Mouse (Mus musculus): Measurements from ENCODE around the gene Cutal. TPM values are rescaled to one million over a fixed set of nuclear protein-coding genes. Genes with fewer than 3 reads are reported as not detected.
"Not testable (repeated sequence)": the region's sequence is repeated elsewhere in the genome, so short reads cannot be mapped to it uniquely, and the experiment has no call there.

The Cutal gene
- under 1 TPM; 0.57 to 0.98 TPM for total RNA-seq (2021)

DNA sequence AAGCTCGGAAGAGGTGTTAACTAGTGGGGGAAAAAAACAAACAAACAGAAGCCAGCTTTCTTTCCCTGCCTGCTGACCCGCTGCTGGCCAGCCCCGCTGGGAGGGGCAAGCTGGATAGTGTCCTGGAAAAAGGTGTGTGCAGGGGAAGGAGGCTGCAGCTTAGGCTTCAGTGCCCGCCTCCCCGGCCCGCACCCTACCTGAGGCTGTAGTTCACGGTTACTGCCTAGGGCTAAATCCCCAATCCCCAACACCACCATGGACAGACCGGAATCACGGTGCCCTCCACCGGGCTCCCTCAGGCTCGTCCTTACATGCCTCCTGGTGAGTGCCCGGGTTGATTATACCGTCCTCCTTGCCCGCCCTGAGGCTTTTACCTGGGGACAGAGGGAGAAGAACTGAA, at the start of gene Cutal:
TSS of gene Cutal (plus strand) at position 126 of the 400 bp plus-strand sequence.
- no peak for DNase-seq (ENCODE audit: low spot score)
- intact Hi-C loops (cut with DNase I), result no loop called here

DNA sequence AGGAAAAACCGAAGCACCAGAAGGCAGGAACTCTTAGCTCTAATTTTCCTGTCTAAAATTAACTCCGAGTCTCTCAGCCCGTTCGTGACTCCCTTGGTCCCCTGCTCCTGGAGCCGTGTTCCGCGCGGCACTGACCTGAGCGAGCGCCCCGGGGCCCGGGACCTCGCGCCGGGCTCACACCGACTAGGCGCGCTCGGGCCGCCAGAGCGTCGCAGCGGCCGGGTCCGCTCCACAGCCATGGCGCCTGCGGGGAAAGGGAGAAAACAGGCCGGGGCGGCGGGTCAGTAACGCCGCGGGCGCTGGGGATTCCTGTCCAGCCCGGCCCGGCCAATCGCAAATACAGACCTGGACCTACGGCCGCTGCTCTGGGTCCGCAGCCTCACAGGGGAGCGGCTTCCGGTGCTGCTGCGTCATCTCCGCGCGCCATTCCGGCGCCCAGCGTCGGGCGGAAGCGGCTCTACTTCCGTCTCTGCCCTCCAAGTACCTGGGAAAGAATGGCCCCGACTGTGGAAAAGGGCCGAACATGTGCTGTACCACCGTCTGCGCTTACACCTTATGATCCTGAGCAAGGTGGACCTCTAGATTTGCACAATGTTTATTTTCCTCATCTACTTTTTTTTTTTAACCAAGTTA, 48.3 kb upstream of the Cutal start, which contains the start of gene Fbxw2:
TSS of gene Fbxw2 (minus strand) at position 485 of the 633 bp plus-strand sequence.
- intact Hi-C loops (cut with DNase I), result loop anchor here (1.0 to 10.0 kb wide), 2 partner anchors 45 to 279 kb away; partner anchors contain the start of genes AI182371 and Cntrl
- peak; percentile 85 for DNase-seq (ENCODE audit: low spot score)

DNA sequence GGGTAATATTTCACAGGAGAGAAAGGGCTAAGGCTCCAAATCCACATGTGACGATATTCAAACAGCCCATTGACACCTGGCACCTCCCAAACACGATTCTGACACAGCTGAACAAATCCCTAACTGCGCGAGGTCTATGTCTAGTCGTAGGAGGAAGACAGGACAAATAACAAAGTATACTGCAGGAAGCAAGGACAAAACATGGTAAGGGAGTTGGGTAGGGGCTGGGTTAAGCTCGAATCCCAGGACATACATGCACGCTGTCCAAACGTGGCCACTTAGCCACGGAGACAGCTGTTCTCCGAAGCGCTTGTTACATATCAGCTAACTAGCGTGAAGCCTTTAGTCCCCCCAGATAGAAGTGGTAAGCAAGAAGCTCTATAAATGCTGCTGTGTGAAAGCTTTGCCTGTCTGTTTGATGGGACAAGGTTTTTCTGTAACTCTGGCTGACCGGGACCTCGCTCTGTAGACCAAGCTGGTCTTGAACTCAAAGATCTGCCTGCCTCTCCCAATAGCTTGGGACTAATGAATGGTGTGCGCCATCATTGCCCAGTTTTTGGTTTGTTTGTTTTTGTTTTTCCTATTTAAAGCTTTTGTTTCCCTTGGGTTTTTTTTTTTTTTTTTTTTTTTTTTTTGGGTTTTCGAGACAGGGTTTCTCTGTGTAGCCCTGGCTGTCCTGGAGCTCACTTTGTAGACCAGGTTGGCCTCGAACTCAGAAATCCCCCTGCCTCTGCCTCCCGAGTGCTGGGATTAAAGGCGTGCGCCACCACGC, 47.5 kb upstream of the Cutal start:
- DNase-seq (ENCODE audit: low spot score), result no peak
- intact Hi-C loops (cut with DNase I), result loop anchor here (1.0 to 10.0 kb wide), 2 partner anchors 45 to 278 kb away; partner anchors contain the start of genes AI182371 and Cntrl

DNA sequence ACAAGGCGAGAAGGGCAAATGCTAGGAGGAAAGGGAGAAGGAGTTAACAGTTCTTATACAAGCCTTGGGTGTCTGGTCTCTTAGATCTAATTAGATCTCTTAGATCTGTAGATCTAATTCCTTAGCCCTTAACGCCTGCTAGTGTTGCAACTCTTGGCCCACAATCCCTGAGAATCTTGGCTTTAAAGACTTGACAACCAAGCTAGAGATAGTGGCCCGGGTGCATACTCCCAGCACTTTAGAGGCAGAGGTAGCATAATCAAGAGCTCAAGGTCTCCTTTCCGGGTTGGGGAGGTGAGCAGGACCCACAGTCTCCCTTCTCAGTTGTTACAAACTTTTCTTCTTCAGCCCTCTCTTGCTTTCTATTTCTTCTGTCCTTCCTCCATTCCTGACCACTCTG, 46.6 kb upstream of the Cutal start:
- intact Hi-C loops (cut with DNase I), result loop anchor here (10.0 kb wide), 1 partner anchor 277 kb away; the partner anchor contains the start of genes AI182371 and Cntrl
- no peak for DNase-seq (ENCODE audit: low spot score)

DNA sequence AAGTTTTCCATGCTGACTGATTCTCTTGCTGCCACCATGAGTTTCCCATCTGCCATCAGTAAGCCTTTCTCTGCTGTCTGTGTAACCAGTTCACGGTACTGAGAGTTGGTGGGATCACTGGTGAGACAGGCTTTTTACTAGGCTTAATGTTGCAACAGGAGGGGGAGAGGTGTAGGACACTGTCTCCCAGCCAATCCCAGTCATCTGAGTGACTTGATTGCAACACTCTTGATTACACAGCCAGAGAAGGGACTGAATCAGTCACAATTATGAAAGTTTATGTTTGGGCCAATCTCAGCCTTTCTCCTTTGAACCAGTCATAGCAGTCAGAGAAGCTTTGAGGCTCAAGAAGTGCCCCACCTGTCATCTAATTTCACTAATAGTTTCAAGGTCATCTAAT, 46.2 kb upstream of the Cutal start:
- no peak for DNase-seq (ENCODE audit: low spot score)
- intact Hi-C loops (cut with DNase I), result loop anchor here (10.0 kb wide), 1 partner anchor 277 kb away; the partner anchor contains the start of genes AI182371 and Cntrl

DNA sequence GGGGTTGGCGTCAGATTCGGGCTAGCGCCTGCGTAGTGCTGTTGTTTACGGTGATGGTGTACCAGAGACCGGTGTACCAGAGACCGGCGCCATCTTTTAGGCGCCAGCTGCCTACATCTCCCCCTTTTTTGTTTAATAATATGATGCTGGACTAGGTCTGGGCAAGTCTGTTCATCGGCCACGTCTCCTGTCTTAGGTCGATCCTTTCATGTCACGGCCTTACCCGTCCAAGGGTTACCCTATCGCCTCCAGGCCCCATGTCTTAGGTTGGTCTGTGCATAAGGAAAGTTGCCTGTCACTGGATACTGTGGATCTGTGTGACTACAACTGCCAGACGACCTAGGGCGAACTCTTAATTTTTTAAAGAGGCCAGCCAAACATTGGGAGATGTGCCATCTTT, 44.1 kb upstream of the Cutal start:
- DNase-seq (ENCODE audit: low spot score); intact Hi-C loops (cut with DNase I): not testable (repeated sequence)

DNA sequence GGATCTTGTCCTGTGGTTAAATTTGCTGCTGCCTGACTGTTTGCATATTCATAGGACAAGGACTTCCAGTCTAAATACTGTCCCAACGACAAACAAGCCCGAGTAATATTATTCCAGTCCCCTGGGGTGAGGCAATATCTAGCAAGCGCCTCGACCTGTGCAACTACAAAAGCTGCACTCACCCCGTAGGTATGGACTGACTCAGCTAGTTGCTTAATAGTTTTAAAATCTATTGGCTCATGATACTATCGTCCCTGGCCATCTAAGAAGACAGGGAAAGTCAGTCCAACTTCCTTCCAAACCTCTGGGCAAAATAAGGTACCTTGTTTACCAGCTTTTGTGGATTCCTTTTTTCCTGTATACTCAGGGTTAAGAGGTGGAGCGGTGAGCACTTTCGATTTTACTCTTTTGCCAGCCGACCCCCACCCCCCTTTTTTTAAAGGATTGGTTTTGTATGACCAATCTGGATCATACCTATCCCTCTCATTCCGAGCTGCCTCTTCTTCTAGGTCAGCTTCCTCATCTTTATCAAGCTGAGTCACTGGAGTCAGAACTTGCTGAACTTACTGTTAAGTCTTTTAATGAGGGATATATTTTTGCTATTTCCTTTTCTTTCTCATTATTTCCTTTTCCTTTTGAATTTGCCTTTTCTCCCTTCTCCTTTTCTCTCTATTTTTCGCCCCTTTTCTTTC, 41.3 kb upstream of the Cutal start, which contains the start of gene Gm34653:
TSS of gene Gm34653 (plus strand) at position 242 of the 692 bp plus-strand sequence.
- intact Hi-C loops (cut with DNase I); DNase-seq (ENCODE audit: low spot score): not testable (repeated sequence)

DNA sequence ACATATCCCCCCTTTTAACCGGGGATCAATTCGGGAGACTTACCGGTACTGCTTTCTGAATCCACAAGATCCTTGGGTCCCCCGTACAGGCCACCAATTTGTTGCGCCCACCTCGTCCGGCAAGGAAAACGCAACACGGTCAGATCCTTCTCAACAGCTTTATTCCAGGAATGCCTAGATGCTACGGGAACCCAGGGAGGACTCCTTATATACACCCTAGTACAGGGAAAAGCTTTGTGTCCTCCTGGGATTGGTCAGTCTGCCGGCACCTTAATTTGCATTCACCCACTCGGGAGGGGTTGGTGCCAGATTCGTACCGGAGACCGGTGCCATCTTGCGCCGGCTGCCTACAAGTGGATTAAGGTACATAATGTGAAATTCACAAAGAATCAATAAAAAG, 40.6 kb upstream of the Cutal start:
- intact Hi-C loops (cut with DNase I), result no loop called here
- no peak for DNase-seq (ENCODE audit: low spot score)

DNA sequence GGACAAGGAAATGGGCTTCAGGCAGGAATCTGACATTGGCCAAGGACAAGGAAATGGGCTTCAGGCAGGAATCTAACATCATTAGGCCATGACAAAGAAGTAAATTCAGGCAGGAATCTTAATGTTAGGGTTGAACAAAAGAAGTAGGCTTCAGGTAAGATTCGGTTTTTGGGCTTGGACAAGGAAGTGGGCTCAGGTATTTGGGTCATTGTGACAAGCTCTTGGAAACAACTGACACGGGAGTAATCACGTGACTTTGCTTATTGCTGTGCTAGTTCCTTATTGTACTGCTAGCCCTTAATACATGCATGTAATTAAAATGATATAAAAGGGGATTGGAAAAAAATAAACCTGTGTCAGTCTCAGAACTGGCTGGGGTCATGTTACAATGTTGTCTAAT, 38.5 kb upstream of the Cutal start:
- DNase-seq (ENCODE audit: low spot score), result no peak

DNA sequence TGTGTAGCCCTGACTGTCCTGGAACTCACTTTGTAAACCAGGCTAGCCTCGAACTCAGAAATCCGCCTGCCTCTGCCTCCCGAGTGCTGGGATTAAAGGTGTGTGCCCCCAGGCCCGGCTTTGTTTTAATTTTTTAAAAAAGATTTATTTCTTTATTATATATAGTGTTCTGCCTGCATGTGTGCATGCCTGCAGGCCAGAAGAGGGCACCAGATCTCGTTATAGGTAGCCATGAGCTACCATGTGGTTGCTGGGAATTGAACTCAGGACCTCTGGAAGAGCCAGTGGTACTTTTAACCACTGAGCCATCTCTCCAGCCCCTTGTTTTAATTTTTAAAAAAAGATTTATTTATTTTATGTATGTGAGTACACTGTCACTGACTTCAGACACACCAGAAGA, 34.1 kb upstream of the Cutal start:
- DNase-seq (ENCODE audit: low spot score); intact Hi-C loops (cut with DNase I): not testable (repeated sequence)

More for the DNA sequence above, 38.5 kb upstream of the Cutal start:
- intact Hi-C loops (cut with DNase I), result no loop called here

DNA sequence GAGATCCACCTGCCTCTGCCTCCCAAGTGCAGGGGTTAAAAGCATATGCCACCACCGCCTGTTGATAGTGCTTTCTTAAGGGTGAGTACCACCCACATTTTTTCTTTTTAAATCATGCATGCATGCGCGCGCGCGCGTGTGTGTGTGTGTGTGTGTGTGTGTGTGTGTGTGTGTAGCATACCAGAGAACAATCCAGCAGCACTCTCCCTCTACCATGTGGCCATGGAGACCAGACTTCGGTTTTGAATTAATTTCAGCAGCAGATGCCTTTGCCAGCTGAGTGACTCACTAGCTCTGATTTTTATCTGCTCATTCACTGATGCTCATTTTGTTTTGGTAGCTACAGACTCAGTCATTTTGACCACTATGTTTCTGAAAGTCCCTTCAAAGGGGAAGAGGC, 32.5 kb upstream of the Cutal start:
- intact Hi-C loops (cut with DNase I), result no loop called here
- no peak for DNase-seq (ENCODE audit: low spot score)

DNA sequence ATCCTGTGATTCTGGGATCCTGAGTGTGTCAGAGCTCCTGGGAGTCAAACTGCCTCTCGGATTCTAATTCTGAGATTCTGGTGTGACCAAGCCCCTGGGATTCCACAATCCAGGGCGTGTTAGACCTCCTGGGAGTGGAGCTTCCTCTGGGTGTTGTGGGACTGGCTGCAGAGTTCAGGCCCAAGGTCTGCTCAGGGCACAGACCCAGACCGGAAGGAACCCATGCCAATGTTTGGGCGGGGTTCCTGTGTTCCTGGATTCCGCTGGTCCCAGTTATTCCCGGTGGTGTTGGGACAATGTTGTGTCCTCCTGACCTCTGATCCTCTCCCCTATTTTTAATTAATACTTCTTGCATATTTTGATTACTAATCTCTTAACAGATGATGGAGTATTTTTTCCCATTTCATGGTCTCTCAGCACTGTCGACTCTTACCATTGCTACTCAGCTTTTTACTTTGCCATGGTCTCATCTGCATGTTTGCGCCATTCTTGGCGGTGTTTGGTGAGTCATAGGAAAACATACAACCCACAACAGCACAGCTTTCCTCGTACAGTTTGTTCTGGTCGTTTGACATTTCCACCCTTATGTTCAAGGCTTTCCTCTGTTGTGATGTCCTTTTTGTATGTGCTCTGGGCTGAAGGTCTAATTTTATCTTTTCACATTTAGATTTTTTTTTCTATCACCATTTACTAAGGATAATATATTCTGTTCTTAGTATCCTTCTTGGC, 30.8 kb upstream of the Cutal start:
- intact Hi-C loops (cut with DNase I), result no loop called here
- peak; percentile 64 for DNase-seq (ENCODE audit: low spot score)

DNA sequence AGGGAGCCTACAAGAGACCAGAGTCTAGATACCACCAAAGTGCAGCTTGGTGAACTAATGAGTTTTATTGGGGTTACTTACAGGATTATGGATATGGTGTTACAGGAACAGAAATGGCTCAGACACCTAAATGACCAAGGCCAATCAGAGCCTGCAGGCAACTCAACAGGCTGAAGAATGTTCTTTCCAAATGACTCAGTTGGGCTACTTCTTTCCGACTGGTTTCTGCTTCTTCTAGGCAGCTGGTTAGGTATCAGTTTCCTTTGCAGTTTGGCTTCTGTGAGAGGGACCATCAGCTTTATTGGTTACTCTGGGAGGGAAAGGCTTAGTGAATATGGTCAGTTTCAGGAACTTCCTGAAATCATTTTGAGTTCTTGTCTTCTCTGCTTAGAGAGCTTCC, 26.5 kb upstream of the Cutal start:
- intact Hi-C loops (cut with DNase I), result no loop called here

DNA sequence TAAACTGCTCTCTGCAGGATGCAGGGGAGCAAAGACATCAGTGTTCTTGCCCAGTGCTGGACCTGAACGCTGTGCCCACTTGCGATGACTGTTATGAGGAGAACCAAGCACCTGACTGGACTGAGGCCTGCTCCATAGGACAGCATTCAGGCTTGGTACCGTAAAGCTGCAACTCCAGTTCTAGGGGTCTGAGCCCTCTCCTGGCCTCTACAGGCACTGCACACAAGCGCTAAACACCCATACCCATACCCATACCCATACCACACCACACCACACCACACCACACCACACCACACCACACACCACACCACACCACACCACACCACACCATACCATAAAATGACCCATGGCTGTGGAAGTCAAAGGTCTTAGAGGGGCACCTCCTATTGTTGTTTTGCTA, 18.9 kb upstream of the Cutal start:
- intact Hi-C loops (cut with DNase I), result no loop called here
- no peak for DNase-seq (ENCODE audit: low spot score)

More for the DNA sequence above, 26.5 kb upstream of the Cutal start:
- DNase-seq (ENCODE audit: low spot score), result no peak

DNA sequence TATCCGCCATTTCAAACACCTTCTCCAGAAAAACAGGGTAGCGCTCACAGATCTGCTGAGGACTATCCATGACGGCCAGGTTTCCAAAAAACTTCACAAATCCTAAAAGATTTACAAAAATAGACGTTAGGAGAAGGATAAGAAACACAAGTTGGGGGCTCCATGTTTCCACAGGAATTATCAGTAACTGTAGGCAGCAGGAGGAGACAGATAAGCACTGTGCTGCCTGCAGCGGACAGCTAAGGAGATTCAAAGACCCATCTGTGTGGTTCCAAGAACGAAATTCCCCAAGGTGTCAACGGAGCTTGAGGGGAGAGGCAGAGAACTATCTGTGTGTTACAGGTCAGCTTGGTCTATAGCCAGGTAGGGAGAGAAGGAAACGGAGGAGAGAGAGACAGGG, 16.5 kb upstream of the Cutal start:
- intact Hi-C loops (cut with DNase I), result no loop called here

DNA sequence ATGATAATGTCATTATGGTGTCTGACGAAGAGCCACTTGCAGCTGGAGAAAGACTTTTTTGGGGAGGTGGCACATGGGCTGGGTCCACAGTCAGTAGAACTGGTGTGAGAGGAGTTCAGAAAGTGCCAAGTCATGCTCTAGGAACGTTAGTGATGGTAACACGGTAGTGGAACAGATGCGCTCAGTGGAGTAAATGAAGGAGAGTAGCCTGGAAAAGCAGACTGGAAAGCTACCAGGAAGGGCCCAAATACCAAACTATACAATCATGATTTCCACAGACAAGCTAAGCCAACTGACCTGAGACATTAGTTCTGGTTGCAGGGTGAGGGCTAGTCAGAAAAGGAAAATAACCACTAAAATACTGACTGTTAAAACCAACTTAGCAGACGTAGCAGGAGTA, 4.5 kb upstream of the Cutal start:
- DNase-seq (ENCODE audit: low spot score), result no peak
- intact Hi-C loops (cut with DNase I), result no loop called here

More for the DNA sequence above, 16.5 kb upstream of the Cutal start:
- no peak for DNase-seq (ENCODE audit: low spot score)

DNA sequence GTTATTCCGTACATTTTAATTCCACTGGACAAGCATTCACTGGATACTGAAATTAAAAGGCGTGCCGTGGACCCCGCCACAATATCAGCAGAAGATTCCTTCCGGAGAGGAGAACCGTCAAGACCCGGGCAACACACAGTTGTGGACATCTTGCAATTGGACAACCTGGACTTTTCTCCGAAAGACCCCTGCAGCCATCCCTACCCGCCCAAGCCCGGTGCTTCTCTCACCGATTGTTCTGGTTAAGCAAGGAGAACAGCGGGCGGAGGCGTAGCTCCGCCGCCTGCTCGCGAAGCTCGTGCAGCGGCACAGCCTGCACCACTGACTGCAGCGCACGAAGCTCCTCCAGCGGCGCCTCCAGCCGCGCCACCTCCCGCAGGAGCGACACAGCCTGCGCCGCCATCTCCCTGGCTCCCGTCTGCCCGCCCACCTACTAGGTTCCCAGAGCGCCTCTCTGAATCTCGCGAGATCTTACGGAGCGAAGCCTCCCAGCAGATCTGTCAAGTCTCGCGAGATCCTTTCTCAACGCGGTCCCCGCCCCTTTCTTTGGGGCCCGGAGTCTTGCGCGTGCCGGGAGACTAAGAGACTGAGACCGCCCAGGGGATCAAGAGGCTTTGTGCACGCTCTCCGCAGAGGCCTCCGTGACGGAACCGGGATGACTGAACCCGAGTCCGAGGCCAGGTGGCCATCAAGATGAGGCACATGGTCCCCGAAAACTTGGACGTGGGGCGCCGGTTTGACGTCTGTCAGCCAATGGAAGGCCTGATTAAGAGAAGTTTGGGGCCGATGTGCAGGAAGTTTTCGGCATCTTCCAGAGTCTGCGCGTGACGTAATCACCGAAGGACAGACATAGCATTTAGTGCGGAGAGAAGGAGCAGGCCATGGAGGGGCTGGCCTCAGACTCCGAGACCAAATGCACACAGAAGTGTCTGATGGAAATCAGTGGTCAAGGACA, 3.4 kb upstream of the Cutal start:
- peak; percentile 91 for DNase-seq (ENCODE audit: low spot score)
- intact Hi-C loops (cut with DNase I), result loop anchor here (1.0 kb wide), 1 partner anchor 44 kb away; the partner anchor contains the start of gene Fbxw2

DNA sequence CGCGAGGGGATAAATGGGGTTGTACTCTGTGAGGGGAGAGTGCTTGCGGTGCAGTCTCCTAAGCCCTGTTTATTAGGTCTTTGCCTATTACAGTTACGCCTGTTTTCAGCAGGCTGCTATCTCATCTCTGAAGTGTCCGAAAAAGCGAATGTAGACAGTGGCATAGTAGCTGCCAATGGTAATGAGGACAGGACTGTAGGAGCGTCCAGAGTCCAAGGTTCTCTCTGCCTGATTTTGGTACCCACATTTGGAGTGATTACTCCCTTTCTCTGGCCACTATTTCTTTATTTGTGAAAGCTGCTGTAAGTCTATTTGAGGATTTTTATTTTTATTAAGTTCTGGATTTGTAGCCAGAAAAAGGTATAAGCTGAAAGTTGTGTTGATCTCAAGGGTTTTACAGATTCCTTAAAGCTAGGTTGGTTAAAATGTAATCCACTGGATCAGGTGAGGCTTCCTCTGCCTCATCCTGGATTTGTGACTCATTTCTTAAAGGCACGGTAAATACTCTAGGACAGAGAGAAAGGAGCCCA, 685 bp downstream of the Cutal start, which contains the start of gene Psmd5:
TSS of gene Psmd5 (minus strand) at position 153 of the 530 bp plus-strand sequence.
- no peak for DNase-seq (ENCODE audit: low spot score)
- intact Hi-C loops (cut with DNase I), result no loop called here

All from heart, postnatal 25 days (tissue).